Mouse (Mus musculus) neural tube, embryonic 11.5 days (tissue): ENCODE data around the gene Fam221a. TPM values are rescaled to one million over a fixed set of nuclear protein-coding genes. Genes with fewer than 3 reads are reported as not detected.
"Not testable (repeated sequence)": the region's sequence is repeated elsewhere in the genome, so short reads cannot be mapped to it uniquely, and the experiment has no call there.

Experiments used
- ATAC-seq: fragments of 200-750 bp; cut with Nextera tagmentation; 2 replicates; pipeline ENCODE4 v1.8.0; 2017; ENCODE audit warnings: moderate number of reproducible peaks, mild to moderate bottlenecking, moderate TSS enrichment, moderate library complexity; ENCODE audit not compliant: insufficient read depth, low FRiP score, low TSS enrichment
- DNase-seq: peaks from one replicate; pipeline ENCODE4 v3.0.0-alpha.2; 2015; ENCODE audit warnings: low spot score
- H3K27ac ChIP-seq: fragments of 300-500 bp; sonication (generic); 2 replicates; pipeline ENCODE4 v1.5.1; 2014; ENCODE audit warnings: low read depth, mild to moderate bottlenecking, low read length
- H3K27me3 ChIP-seq: fragments of 300-500 bp; sonication (generic); 2 replicates; pipeline ENCODE4 v1.6.1; 2014; ENCODE audit warnings: mild to moderate bottlenecking, low read length, mixed read lengths; ENCODE audit not compliant: control insufficient read depth, insufficient read depth
- H3K36me3 ChIP-seq: fragments of 300-500 bp; sonication (generic); 2 replicates; pipeline ENCODE4 v1.6.1; 2014; ENCODE audit warnings: mild to moderate bottlenecking, low read length, moderate library complexity, mixed read lengths; ENCODE audit not compliant: control insufficient read depth, insufficient read depth
- H3K4me1 ChIP-seq: fragments of 300-500 bp; sonication (generic); 2 replicates; pipeline ENCODE4 v1.6.1; 2014; ENCODE audit warnings: low read length, mixed read lengths; ENCODE audit not compliant: control insufficient read depth, insufficient read depth
- H3K4me2 ChIP-seq: fragments of 300-500 bp; sonication (generic); 2 replicates; pipeline ENCODE4 v1.6.1; 2014; ENCODE audit warnings: low read depth, mild to moderate bottlenecking, moderate library complexity
- H3K4me3 ChIP-seq: fragments of 300-500 bp; sonication (generic); 2 replicates; pipeline ENCODE4 v1.5.1; 2014; ENCODE audit warnings: low read depth, low read length
- H3K9ac ChIP-seq: fragments of 300-500 bp; sonication (generic); 2 replicates; pipeline ENCODE4 v1.6.1; 2014; ENCODE audit warnings: mild to moderate bottlenecking, low read length
- H3K9me3 ChIP-seq: fragments of 300-500 bp; sonication (generic); 2 replicates; pipeline ENCODE4 v1.6.1; 2016; ENCODE audit warnings: low read length; ENCODE audit not compliant: control insufficient read depth
- WGBS: fragments of 180-500 bp; shearing (Covaris S2); extraction: QIAGEN DNeasy Blood & Tissue Kit; methylation state at CpG from one replicate; pipeline ENCODE4 v1.1.7; 2014; 5-methylcytosine and 5-hydroxymethylcytosine counted together
- polyA plus RNA-seq: library from polyadenylated mRNA; unstranded; fragments of >200 nt; fragmentation: Nextera tagmentation; extraction: Ambion mirVana; gene quantifications from 2 replicates; pipeline ENCODE4 v1.2.1, GENCODE M21; 2014

Gene Fam221a
- polyA plus RNA-seq, 1 experiment from 2014 or later: 5.9 TPM

- no peaks in the 10 kb centered on the region for H3K9me3 ChIP-seq
- WGBS: 90% methylated on average over 3 of the region's 3 CpGs
- no peak overlapping the region for H3K4me2 ChIP-seq
- no peaks in the 10 kb centered on the region for H3K36me3 ChIP-seq
- no peak overlapping the region for H3K27ac ChIP-seq
- no peaks in the 10 kb centered on the region for H3K4me1 ChIP-seq
- DNase-seq (no peak), ATAC-seq (no peak)
- no peak overlapping the region for H3K9ac ChIP-seq
- no peak overlapping the region for H3K4me3 ChIP-seq
- no peaks in the 10 kb centered on the region for H3K27me3 ChIP-seq
Measured at GRCm38 (mm10) chr6:49410830-49411229, 43.3 kb downstream of the Fam221a start.

GRCm38 (mm10) chr6:49412967-49413366, 45.4 kb downstream of the Fam221a start:
- H3K36me3 ChIP-seq, H3K27ac ChIP-seq, DNase-seq, H3K27me3 ChIP-seq, H3K4me1 ChIP-seq, H3K4me3 ChIP-seq, H3K4me2 ChIP-seq, H3K9me3 ChIP-seq, H3K9ac ChIP-seq, ATAC-seq: not testable (repeated sequence)
- WGBS: 74% methylated on average over 2 of the region's 2 CpGs

- Histone ChIP-seq H3K4me2 (no peak overlapping the region), H3K27me3 (no peaks in the 10 kb centered on the region), H3K9ac (no peak overlapping the region), H3K27ac (no peak overlapping the region), H3K9me3 (no peaks in the 10 kb centered on the region), H3K36me3 (no peaks in the 10 kb centered on the region), H3K4me3 (no peak overlapping the region), H3K4me1 (no peaks in the 10 kb centered on the region)
- no peak for ATAC-seq
- DNase-seq: no peak
- 90% methylated on average over 1 of the region's 1 CpGs for WGBS
Measured at GRCm38 (mm10) chr6:49415971-49416370, 48.4 kb downstream of the Fam221a start.

DNA sequence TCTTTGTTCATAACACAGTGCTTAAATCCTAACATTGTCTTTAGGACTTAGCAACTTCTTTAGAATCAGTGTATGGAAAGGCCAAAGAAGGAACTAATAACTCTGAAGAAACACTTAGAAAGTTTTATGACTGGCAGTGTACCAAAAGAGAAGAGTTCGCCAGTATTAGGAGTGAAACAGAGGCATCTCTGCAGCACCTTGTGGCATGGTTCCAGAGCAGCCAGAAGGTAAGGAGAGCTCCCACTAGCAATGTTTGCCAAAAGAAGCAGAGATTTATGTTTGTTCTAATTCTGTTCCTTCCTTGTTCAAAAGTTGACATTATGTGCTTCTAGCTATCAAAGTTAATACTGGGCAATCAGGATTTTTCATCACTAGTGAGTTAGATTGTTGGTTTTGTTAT, 69.8 kb downstream of the Fam221a start:
- Histone ChIP-seq H3K36me3 (no peaks in the 10 kb centered on the region), H3K27ac (no peak overlapping the region), H3K4me3 (no peak overlapping the region), H3K9ac (no peak overlapping the region), H3K4me1 (no peaks in the 10 kb centered on the region), H3K9me3 (no peaks in the 10 kb centered on the region), H3K4me2 (no peak overlapping the region), H3K27me3 (no peaks in the 10 kb centered on the region)
- ATAC-seq (no peak), DNase-seq (no peak)
- 76% methylated on average over 1 of the region's 1 CpGs for WGBS

Other genes starting within 250 kb of the Fam221a start
- gene Igf2bp3, start 152.8 kb upstream of the Fam221a start, polyA plus RNA-seq: 129 and 130 TPM in 2 replicates
- 50.0 and 54.7 TPM in 2 replicates for gene Tra2a, start 103.7 kb upstream of the Fam221a start, polyA plus RNA-seq
- gene Ccdc126, start 48.5 kb upstream of the Fam221a start, polyA plus RNA-seq: 6.6 and 7.0 TPM in 2 replicates
- gene Stk31, start 27.9 kb downstream of the Fam221a start, polyA plus RNA-seq: 0.14 TPM in 1 of 2 replicates, not detected in the other